ENCODE assay signal across 32 mouse cellular contexts in genomic region chr9:70078034-70078433, GRCm38 (mm10). TPM values are rescaled to one million over a fixed set of nuclear protein-coding genes. Genes with fewer than 3 reads are reported as not detected.
DNase-seq lines count a peak whose midpoint lies in the region; ATAC-seq and TF ChIP-seq lines count a peak whose summit lies in the region.
"Had no signal": no experiment of that assay in that cellular context is flagged by ENCODE, and none has a peak within 500 bp of the region (broad histone marks: within the 10 kb centered on the region; RNA-seq: fewer than 3 reads in every experiment).

No protein-coding gene starts in this region.

- H3K4me2 ChIP-seq in stomach, postnatal 0 days (replicated peaks; ENCODE audit: low read depth) = no peak overlapping the region
- H3K4me2 ChIP-seq in hindbrain, embryonic 12.5 days (replicated peaks) = no peak overlapping the region
- H3K4me2 ChIP-seq: embryonic facial prominence, embryonic 15.5 days; forebrain, embryonic 13.5 days; limb, embryonic 15.5 days; lung, embryonic 14.5 days; midbrain, embryonic 12.5 days; neural tube, embryonic 13.5 days had no signal

- H3K4me3 ChIP-seq in stomach, postnatal 0 days (ENCODE audit: low read depth, low read length) = no peak overlapping the region
- no peak overlapping the region for H3K4me3 ChIP-seq in hindbrain, embryonic 12.5 days
- H3K4me3 ChIP-seq: embryonic facial prominence, embryonic 10.5 days; embryonic facial prominence, embryonic 15.5 days; forebrain, embryonic 13.5 days; limb, embryonic 10.5 days; limb, embryonic 15.5 days; midbrain, embryonic 12.5 days; neural tube, embryonic 13.5 days had no signal

- H3K9ac ChIP-seq in stomach, postnatal 0 days (ENCODE audit: low read length) = no peak overlapping the region
- no peak overlapping the region for H3K9ac ChIP-seq in hindbrain, embryonic 12.5 days
- H3K9ac ChIP-seq: embryonic facial prominence, embryonic 15.5 days; forebrain, embryonic 13.5 days; limb, embryonic 15.5 days; lung, embryonic 14.5 days; midbrain, embryonic 12.5 days; neural tube, embryonic 13.5 days had no signal

- 88% methylated on average over 3 of the region's 3 CpGs for WGBS in stomach, postnatal 0 days
- WGBS in hindbrain, embryonic 12.5 days = 89% methylated on average over 3 of the region's 3 CpGs

- no peaks in the 10 kb centered on the region for H3K27me3 ChIP-seq in stomach, postnatal 0 days (ENCODE audit: control insufficient read depth, insufficient read depth, low read length)
- no peaks in the 10 kb centered on the region for H3K27me3 ChIP-seq in hindbrain, embryonic 12.5 days
- H3K27me3 ChIP-seq: forebrain, embryonic 13.5 days; limb, embryonic 15.5 days; midbrain, embryonic 12.5 days; neural tube, embryonic 13.5 days; Patski had no signal

- 0 out of 2 replicates have a peak, but pooled peaks have one; percentile 5 for ATAC-seq in common myeloid progenitor, adult 5-6 weeks (replicated peaks; ENCODE audit: low read depth, poor library complexity, severe bottlenecking)
- peak; percentile 62 for ATAC-seq in megakaryocyte progenitor cell, adult 5-6 weeks (replicated peaks; ENCODE audit: poor library complexity)
- ATAC-seq in stomach, postnatal 0 days (ENCODE audit: low FRiP score, low TSS enrichment) = no peak
- ATAC-seq in hindbrain, embryonic 12.5 days (ENCODE audit: low FRiP score) = no peak
- ATAC-seq: forebrain, embryonic 13.5 days; intestine, embryonic 16.5 days; Patski had no signal

- no peaks in the 10 kb centered on the region for H3K4me1 ChIP-seq in stomach, postnatal 0 days (replicated peaks; ENCODE audit: control insufficient read depth, insufficient read depth)
- no peaks in the 10 kb centered on the region for H3K4me1 ChIP-seq in hindbrain, embryonic 12.5 days
- H3K4me1 ChIP-seq: forebrain, embryonic 13.5 days; midbrain, embryonic 12.5 days; neural tube, embryonic 13.5 days had no signal

- no peaks in the 10 kb centered on the region for H3K9me3 ChIP-seq in stomach, postnatal 0 days (ENCODE audit: control insufficient read depth, low read length)
- H3K9me3 ChIP-seq in hindbrain, embryonic 12.5 days (replicated peaks) = no peaks in the 10 kb centered on the region
- H3K9me3 ChIP-seq: embryonic facial prominence, embryonic 10.5 days; embryonic facial prominence, embryonic 15.5 days; forebrain, embryonic 13.5 days; G1E; limb, embryonic 10.5 days; limb, embryonic 15.5 days; midbrain, embryonic 12.5 days; neural tube, embryonic 13.5 days had no signal

- intact Hi-C loops in heart, postnatal 25 days (cut with DNase I) = no loop called here

- no peak for TF ChIP-seq CTCF in stomach, postnatal 0 days (IDR thresholded peaks at IDR 0.05; ENCODE audit: low read depth)

- DNase-seq in thymus, postnatal 4 days = peak; percentile 34
- no peak for DNase-seq in thymus, postnatal 25 days
- DNase-seq in stomach, postnatal 0 days (ENCODE audit: low spot score) = no peak
- DNase-seq in T-cell, adult 2 months (ENCODE audit: low spot score) = no peak
- DNase-seq in heart, postnatal 25 days (ENCODE audit: low spot score) = no peak
- DNase-seq: adrenal gland, postnatal 25 days; cerebellum, adult 18-20 months; cerebellum, postnatal 14 days; gastrocnemius, postnatal 14 days; heart, postnatal 14 days; kidney, adult 8-10 months; kidney, postnatal 10 days; layer of hippocampus, postnatal 36 days had no signal

- TF ChIP-seq EP300 in stomach, postnatal 0 days (optimal IDR thresholded peaks at IDR 0.05) = no peak

- no peaks in the 10 kb centered on the region for H3K36me3 ChIP-seq in stomach, postnatal 0 days (ENCODE audit: control insufficient read depth, insufficient read depth, low read length)
- no peaks in the 10 kb centered on the region for H3K36me3 ChIP-seq in hindbrain, embryonic 12.5 days
- H3K36me3 ChIP-seq: embryonic facial prominence, embryonic 10.5 days; embryonic facial prominence, embryonic 15.5 days; G1E; limb, embryonic 10.5 days; limb, embryonic 15.5 days; midbrain, embryonic 12.5 days; neural tube, embryonic 13.5 days had no signal

- 0 out of 2 replicates have a peak overlapping the region, but pooled peaks have one; percentile 13 for H3K27ac ChIP-seq in stomach, postnatal 0 days (replicated peaks)
- H3K27ac ChIP-seq in hindbrain, embryonic 12.5 days = no peak overlapping the region
- H3K27ac ChIP-seq: embryonic facial prominence, embryonic 10.5 days; embryonic facial prominence, embryonic 15.5 days; forebrain, embryonic 13.5 days; limb, embryonic 10.5 days; limb, embryonic 15.5 days; midbrain, embryonic 12.5 days; neural tube, embryonic 13.5 days had no signal

RNA-seq across cellular contexts. Expression of gene Gcnt3, which starts 40.1 kb away (rescaled TPM):
- total RNA-seq in common myeloid progenitor, adult 5-6 weeks (2017) = not detected in 2 replicates
- not detected in 2 replicates for total RNA-seq in megakaryocyte progenitor cell, adult 5-6 weeks (2015)
- not detected in 2 replicates for total RNA-seq in megakaryocyte progenitor cell, adult 5-6 weeks (2017)
- 76.2 and 81.1 TPM in 2 replicates for polyA plus RNA-seq in stomach, postnatal 0 days (2015; fragmentation: Nextera tagmentation; extraction: Ambion mirVana)
- polyA plus RNA-seq in hindbrain, embryonic 12.5 days (2016; fragmentation: Nextera tagmentation; extraction: Ambion mirVana) = not detected in 2 replicates
- under 1 TPM in 1 of 2 experiments, not detected in 1; 0.08 TPM for total RNA-seq in heart, postnatal 25 days (2021)
- total RNA-seq: adrenal gland, adult 18-20 months; adrenal gland, postnatal 25 days; gastrocnemius, postnatal 14 days; granulocyte monocyte progenitor cell, adult 5-6 weeks; heart, postnatal 14 days; layer of hippocampus, postnatal 36 days; left cerebral cortex, postnatal 10 days; megakaryocyte, adult 5-6 weeks had no signal
- polyA plus RNA-seq: embryonic facial prominence, embryonic 10.5 days; forebrain, embryonic 13.5 days; G1E; heart, embryonic 14.5 days; limb, embryonic 10.5 days; midbrain, embryonic 12.5 days; neural tube, embryonic 13.5 days had no signal

Comparison
In these comparisons a context has a peak if more than half of its experiments do, and no peak if none do; other contexts are left out.
1. ATAC-seq: peak in common myeloid progenitor, adult 5-6 weeks (single experiment) and megakaryocyte progenitor cell, adult 5-6 weeks (single experiment); none in stomach, postnatal 0 days (single experiment) and hindbrain, embryonic 12.5 days (single experiment).